Mouse (Mus musculus) retina, adult 2 months (tissue): Measurements from ENCODE around the gene Ero1lb.
"Not testable (repeated sequence)": the region's sequence is repeated elsewhere in the genome, so short reads cannot be mapped to it uniquely, and the experiment has no call there.

ENCODE experiments used
- DNase-seq: peaks from one replicate; pipeline ENCODE4 v3.0.0-alpha.2; 2012; ENCODE audit warnings: low read depth, low spot score

Ero1lb gene

DNA sequence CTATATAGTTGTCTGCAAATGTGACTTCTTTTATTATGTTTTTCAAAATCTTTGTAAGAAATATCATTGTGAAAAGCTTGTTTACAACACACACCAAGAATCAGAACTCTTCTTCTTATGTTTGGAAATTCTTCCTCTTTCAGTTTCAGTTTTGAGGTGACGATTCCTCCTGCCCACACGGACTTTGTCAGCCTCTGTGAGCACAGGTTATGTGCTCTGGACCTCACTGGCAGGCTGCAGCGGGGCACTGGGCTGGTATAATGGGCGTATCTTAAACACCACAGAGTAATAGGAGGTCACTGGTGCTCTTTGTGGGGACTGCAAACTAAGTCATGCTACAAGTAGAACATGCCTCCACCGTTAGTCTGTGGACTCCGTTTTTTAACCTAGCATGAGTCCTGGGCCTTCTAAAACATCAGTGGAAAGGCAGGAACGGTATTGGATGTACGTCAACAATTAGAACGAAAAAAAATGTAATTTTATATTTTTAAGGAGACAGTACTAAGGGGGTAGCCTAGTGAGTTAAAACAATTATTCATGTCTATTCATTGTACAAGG is 9.4 kb downstream of the Ero1lb start:
- DNase-seq = no peak

DNA sequence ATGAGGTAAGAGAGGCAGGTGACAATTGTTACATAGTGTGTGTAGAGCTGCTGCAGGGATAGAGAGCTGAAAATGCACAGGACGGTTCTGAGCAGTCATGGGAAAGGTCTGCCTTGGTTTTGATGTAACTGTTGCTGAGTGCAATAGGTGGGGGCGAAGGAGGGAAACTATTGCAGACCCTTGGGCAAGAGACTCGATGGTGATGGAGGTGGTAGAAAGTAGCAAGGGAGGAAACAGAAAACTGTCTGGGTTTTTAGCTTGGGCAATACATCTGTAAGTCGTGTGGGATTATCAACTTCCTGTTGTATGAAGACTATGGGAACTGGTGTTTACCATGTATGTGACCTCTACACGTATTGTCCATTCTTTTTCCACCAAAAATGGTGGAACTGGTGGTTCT is 12.5 kb downstream of the Ero1lb start:
- DNase-seq = no peak

DNA sequence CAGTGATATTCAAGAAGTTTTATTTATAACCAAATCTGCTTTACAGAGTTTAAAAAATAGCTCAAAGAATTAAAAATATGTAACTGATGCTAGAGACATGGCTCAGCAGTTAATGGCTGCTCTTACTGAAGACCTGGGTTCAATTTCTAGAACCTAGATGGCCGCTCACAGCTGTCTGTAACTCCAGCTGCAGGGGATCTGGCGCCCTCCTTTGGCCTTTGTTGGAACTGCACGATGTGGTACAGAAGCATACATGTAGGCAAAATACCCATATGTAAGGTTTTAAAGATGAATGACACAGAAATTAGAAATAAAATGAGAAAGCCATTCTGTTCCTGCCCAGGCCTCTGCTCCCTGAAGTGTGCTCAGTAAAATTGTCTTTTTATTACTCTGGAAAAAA is 23.3 kb downstream of the Ero1lb start:
- DNase-seq = no peak

DNA sequence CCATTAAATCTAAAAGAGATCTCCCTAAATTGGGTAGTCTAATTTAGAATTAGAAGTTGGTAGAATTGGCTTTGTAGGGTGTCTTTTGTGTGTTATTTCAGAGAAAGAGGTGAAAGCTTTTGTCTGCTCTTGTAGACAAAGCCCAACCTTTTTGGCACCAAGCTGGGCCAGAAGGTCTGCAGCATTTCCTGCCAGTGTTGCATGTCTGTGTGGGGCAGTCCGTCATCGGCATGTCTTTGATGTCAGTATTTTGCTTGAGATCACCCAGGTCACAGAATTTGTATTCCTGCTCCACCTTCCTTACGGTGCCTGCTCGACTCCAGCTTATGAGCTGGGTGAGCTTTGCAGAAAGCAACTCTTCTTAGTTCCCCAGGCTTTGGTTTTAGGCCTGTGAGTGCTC is 31.4 kb downstream of the Ero1lb start:
- DNase-seq = not testable (repeated sequence)

DNA sequence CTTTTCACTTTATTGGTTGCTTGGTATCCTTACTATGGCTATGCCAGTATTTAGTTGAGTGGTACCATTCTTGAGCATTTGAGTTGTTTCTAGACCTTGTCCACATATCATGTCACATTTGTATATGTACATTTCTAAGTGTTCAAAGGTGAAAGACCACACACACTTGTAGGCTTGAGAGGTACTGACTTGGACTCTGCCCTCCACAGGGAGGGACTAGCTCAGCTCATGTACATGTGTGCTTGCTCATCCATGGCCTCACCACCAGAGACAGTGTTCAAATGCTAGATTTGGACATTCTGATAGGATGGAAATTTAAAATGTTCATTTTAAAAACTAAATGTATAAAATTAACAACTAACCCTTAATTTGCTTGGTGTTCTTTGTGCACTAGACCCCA is 44.5 kb downstream of the Ero1lb start:
- DNase-seq = not testable (repeated sequence)

DNA sequence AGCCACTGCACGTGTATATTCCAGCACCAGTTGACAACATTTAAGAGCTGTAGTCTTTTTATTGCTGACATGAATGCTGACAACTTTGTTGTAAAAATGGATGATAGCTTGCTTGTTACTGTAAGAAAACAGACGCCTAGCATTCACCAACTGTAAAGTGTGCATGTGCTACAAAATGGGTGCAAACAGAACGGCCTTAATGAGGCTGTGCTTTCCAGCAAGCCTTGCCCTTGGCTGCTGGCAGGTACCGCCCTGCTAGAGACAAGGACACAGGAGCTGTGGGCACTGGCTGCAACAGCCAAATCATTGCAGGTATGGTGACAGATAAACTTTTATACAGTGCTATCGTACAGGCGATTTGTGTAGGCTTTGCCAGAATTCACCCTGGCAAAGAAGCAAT is 48.4 kb downstream of the Ero1lb start:
- not testable (repeated sequence) for DNase-seq

DNA sequence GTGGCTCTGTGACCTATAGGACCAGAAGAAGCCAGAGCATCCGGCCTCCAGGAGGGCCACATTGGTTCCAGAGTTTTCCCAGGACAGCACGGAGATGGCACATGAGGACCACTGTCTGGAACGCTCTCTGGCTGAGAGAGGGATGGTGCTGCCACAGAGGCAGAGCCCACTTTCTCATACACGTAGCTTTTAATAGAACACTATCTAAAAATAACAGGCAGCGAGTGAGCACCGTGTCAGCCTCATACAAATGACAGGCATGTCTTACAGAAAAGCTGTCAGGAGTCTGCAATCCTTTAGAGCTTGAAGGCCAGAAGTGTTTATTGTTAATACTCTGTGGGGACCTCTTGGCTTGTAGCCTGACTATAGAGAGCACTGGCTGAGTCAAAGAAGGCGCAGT is 48.9 kb downstream of the Ero1lb start:
- not testable (repeated sequence) for DNase-seq

DNA sequence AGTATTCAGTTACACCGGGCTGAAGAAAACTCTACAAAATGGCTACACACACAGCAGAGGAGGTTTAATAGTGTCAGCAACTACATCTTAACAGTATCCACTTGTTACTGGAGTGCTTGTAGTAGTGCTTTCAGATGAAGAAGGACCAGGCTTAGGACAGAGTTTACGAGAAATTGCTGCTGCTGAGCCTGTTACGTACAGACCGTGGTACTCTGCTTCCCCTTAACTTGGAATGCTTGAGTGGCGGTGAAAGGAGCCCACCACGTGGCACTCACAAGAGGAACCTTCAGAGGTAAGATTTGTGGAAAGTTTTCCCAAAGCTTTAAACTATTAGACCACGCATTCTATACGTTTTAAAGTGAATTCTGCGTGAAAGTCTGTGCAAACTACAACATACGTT is 49.3 kb downstream of the Ero1lb start:
- not testable (repeated sequence) for DNase-seq

DNA sequence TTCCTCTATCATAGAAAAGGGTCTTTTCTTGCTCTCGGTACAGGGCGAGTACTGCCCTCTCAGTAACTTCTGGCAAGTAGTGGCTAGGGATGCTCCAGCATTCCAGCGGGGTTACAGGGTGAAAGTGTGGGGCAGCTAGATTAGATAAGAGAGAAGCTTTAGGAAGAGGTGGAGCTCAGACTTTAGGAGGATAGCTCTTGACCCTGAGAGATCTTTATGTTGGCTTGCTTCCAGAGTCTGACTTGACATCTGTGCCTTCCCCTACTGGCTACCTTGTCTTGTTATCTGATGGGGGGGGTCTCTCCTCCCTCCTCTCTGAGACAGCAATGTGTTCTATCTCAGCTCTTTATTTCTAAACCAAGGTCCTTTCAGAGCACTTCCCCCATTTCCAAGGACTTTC is 50.8 kb downstream of the Ero1lb start:
- DNase-seq = not testable (repeated sequence)

DNA sequence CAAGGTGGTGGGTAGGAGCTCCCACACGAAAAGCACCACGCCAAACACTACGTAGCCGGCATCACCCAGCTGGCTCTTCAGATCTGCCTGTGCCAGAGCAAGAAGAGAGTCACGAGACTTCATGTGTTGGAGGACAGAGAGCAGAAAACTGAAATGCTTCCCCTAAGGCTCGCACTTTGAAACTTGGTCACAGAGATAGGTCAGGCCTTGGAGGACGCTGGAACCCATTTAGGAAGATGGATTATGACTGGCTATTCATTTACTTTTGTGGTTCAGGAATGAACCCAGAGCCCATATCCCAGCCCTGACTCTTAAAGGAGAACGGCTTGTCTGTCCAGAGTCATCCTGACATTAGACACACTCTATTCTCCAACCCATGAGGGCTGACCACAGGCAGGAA is 54.1 kb downstream of the Ero1lb start:
- DNase-seq = not testable (repeated sequence)

DNA sequence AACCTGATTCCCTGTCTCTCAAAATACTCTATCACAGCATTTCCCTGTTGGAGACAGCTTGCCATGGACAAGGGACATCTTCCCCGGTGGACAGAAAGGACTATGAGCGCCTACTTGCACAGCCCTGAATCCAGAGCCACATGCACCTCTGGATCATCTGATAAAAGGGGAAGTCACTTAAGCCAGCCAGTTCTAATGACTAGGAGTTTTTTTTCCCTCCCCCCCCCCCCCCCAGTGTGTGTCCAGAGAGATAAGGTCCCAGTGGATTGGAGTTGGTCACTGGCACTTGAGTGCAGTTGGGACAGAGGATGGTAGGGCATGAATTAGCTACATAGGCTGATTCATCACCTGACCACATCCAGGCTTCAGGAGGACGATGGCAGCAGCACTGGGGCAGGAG is 60.4 kb downstream of the Ero1lb start:
- DNase-seq = not testable (repeated sequence)

DNA sequence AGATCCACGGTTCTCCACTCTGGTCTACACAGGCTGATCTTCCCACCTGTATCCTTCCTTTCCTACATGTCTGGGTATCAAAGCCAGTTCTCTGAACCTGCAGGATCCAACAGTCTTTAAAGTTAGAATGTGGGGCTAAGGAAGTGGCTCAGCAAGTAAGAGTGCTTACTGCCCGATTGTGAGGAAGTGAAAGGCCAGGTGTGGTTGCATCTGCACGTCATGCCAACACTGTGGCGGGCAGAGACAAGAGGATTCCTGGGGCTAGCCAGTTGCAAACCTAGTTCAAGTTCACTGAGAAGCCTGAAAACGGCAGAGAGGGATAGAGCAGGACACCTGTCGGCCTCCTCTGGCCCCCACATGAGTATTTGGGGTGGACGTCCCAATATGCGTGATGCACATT is 62.1 kb downstream of the Ero1lb start:
- not testable (repeated sequence) for DNase-seq

DNA sequence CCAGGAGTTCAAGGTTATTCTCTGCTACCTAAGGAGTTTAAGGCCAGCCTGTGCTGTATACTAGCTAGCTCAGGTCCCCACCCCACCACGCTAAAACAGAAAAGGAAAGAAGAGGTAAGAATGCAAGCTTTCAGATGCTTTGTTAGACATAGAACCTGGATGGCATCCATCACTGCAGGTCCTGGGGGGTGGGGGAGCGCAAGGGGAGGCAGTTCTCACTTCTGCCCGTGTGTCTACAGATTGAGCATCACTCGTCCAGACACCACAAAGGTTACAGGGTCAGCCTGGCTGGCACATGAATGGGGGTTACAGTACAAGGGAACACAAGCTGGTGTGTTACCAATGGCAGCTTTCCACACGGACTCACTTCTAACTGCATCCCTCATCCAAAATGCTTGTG is 62.5 kb downstream of the Ero1lb start:
- DNase-seq = not testable (repeated sequence)

DNA sequence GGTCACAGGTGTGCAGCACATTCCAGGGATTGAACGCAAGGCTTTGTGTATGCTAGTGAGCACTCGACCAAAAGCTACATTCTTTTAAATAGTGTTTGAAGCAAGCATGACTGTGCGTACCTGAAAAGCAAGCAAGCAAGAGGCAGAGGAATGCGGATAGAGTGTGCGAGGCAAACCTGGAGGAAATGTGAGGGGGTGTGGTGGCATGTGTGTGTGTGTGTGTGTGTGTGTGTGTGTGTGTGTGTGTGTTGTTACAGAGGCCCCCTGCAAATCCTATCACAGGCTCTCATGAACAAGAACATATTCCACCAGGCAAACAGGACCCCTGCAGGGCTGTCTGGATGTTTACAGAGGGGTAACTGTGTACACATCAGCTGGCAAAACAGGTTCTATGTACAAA is 64.6 kb downstream of the Ero1lb start:
- not testable (repeated sequence) for DNase-seq

DNA sequence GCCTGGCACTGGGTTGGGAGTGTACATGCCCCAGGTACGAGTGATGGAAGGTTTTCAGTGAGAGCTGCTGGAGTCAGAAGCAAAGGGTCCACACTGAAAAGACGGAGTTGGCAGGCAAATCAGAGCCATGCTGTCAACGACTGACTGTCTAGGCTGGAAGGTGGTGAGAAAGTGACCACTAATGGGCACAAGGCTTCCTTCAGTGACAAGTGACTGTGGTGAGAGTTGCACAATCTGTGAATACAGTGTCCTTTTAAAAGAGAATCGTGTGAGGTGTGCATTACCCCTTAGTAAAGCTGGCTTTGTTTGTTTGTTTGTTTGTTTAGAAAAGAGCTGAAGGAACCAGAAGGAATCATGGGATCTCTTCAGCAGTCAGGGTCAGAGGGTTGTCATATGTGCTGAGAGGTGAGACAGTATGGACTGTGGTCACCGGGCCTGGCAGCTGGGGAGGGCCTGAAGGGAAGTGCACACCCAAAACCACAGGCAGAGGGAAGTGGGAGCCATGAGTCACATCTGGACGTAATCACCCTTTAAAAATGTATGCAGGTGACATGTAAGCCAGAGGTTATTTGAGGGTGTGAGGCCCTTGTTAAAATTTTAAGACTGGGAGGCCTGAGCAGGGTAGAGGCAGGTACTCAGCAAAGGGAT is 69.4 kb downstream of the Ero1lb start:
- DNase-seq = not testable (repeated sequence)

DNA sequence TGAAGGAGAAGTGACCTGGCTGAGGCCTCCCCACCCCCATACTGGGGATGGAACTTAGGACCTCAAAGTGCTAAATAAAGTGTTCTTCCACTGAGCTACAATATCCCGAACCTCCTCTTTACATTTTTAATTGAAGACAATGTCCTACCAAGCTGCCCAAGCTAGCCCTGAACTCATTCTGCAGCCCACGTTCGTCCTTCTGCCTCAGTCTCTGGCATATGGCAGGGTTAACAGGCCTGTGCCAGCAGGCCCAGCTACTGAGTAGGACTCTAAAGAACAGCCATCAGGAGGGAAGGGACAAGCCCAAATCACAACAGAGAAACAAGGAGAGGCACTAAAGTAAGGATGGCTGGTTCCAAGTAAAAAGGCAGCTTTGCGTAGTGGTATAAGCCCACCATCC is 77.1 kb downstream of the Ero1lb start:
- DNase-seq = not testable (repeated sequence)

DNA sequence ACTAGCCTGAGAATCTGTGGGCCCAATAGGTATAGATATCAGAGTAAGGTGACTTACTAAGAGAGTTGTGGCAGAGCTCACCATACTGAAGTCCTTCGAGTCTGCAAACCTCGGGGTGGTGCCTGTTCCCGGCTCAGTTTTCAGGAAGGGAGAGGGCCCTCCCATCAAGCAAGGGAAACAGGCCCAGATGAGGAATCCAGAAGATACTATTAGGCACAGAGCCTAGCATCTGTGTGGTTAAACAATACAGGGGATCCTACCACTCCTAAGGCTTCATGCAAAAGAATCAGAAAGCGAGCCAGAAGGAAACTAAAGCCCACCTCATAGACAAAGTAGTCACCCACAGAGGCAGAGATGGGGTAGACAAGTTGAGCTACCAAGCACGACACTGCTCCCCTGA is 81.0 kb downstream of the Ero1lb start:
- not testable (repeated sequence) for DNase-seq

DNA sequence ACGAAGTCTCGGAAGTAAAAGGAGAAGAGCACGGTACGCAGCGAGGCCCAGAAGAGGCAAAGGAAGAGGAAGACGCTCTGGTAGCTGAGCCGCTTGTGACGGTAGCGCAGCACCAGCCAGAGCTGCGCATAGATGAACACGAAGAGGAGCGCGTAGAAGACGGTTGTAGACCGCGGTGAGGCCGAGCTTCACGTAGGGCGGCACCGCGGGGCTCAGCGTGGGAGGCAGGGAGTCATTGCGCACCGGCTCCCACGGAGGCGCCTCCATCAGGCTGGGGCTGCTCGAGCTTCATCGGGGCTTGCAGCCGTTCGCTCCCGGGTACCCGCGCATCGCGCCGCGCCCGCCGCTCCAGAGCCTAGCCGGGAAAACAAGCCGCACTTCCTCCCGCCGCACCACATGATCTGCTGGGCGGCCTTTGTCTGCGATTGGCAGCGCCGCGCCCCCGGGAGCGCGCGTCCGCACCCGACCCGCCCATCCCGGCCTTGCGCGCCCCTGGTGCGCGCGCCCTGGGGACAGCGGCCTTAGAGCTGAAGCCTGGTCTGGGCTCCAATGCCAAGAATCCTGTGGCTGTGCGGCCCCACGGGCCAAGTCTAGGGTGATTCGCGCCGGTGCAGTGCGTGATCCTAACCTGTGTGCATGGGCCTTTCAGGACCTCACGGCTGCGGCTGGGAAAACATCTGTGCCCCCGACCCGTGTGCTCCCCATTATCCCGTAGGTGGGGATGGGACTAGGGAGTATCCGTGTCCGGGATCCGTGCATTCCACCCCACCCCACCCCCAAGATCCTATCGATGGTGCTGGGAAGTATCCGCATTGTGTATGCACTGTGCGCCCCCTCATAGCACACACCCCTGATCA is 84.6 kb downstream of the Ero1lb start:
- DNase-seq = not testable (repeated sequence)

DNA sequence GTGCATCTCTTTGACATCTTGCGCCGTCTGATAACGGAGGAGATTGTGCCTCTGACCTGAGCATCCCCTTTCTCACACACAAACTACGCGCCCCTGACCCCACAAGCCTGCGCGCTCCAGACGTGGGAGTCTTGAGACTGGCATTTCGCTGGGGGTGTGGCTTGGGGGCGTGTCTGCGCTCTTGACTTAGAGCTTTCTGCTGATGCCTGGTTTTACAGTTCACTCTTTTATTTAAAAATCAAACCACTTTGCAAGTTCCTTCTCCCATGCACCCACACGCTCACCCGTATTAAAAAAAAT is 85.2 kb downstream of the Ero1lb start:
- DNase-seq = not testable (repeated sequence)
